ENCODE assay signal across 15 mouse cellular contexts in genomic region chr11:104124582-104124981, GRCm38 (mm10). TPM values are rescaled to one million over a fixed set of nuclear protein-coding genes. Genes with fewer than 3 reads are reported as not detected.
DNase-seq lines count a peak whose midpoint lies in the region; ATAC-seq lines count a peak whose summit lies in the region.
"Had no signal": no experiment of that assay in that cellular context is flagged by ENCODE, and none has a peak within 500 bp of the region (broad histone marks: within the 10 kb centered on the region; RNA-seq: fewer than 3 reads in every experiment).

No protein-coding gene starts in this region.

- H3K36me3 ChIP-seq in hindbrain, embryonic 13.5 days, result no peaks in the 10 kb centered on the region
- no peaks in the 10 kb centered on the region for H3K36me3 ChIP-seq in hindbrain, embryonic 11.5 days (ENCODE audit: control insufficient read depth, insufficient read depth, low read length)
- no peaks in the 10 kb centered on the region for H3K36me3 ChIP-seq in neural tube, embryonic 13.5 days
- H3K36me3 ChIP-seq in neural tube, embryonic 15.5 days, result no peaks in the 10 kb centered on the region
- H3K36me3 ChIP-seq: limb, embryonic 12.5 days had no signal

- H3K27ac ChIP-seq in hindbrain, embryonic 13.5 days, result peak overlapping the region; percentile 52; the same call in 1 of the 2 replicates
- no peak overlapping the region for H3K27ac ChIP-seq in hindbrain, embryonic 11.5 days (ENCODE audit: low read depth, low read length)
- H3K27ac ChIP-seq in neural tube, embryonic 13.5 days (replicated peaks), result 0 out of 2 replicates have a peak overlapping the region, but pooled peaks have one; percentile 0
- no peak overlapping the region for H3K27ac ChIP-seq in neural tube, embryonic 15.5 days (replicated peaks)
- H3K27ac ChIP-seq: limb, embryonic 12.5 days had no signal

- H3K9me3 ChIP-seq in hindbrain, embryonic 13.5 days, result no peaks in the 10 kb centered on the region
- no peaks in the 10 kb centered on the region for H3K9me3 ChIP-seq in hindbrain, embryonic 11.5 days (ENCODE audit: control insufficient read depth, low read length)
- H3K9me3 ChIP-seq in neural tube, embryonic 13.5 days, result no peaks in the 10 kb centered on the region
- H3K9me3 ChIP-seq in neural tube, embryonic 15.5 days (replicated peaks), result no peaks in the 10 kb centered on the region
- H3K9me3 ChIP-seq: limb, embryonic 12.5 days had no signal

- no peak overlapping the region for H3K9ac ChIP-seq in hindbrain, embryonic 13.5 days
- no peak overlapping the region for H3K9ac ChIP-seq in hindbrain, embryonic 11.5 days (ENCODE audit: low read depth, low read length)
- no peak overlapping the region for H3K9ac ChIP-seq in neural tube, embryonic 13.5 days
- no peak overlapping the region for H3K9ac ChIP-seq in neural tube, embryonic 15.5 days (replicated peaks)
- H3K9ac ChIP-seq: limb, embryonic 12.5 days had no signal

- H3K4me2 ChIP-seq in hindbrain, embryonic 13.5 days, result no peak overlapping the region
- no peak overlapping the region for H3K4me2 ChIP-seq in hindbrain, embryonic 11.5 days (replicated peaks; ENCODE audit: low read depth, low read length)
- H3K4me2 ChIP-seq in neural tube, embryonic 13.5 days, result no peak overlapping the region
- no peak overlapping the region for H3K4me2 ChIP-seq in neural tube, embryonic 15.5 days
- H3K4me2 ChIP-seq: limb, embryonic 12.5 days had no signal

- intact Hi-C loops in heart, postnatal 25 days (cut with DNase I), result no loop called here

- WGBS in hindbrain, embryonic 13.5 days, result 73% methylated on average over 3 of the region's 3 CpGs
- WGBS in hindbrain, embryonic 11.5 days, result 83% methylated on average over 3 of the region's 3 CpGs
- 73% methylated on average over 3 of the region's 3 CpGs for WGBS in neural tube, embryonic 13.5 days
- WGBS in neural tube, embryonic 15.5 days, result 70% methylated on average over 3 of the region's 3 CpGs

- H3K4me3 ChIP-seq in hindbrain, embryonic 13.5 days, result no peak overlapping the region
- H3K4me3 ChIP-seq in hindbrain, embryonic 11.5 days (ENCODE audit: low read depth, low read length), result no peak overlapping the region
- H3K4me3 ChIP-seq in neural tube, embryonic 13.5 days, result no peak overlapping the region
- H3K4me3 ChIP-seq in neural tube, embryonic 15.5 days (replicated peaks), result no peak overlapping the region
- H3K4me3 ChIP-seq: limb, embryonic 12.5 days had no signal

- peaks cover 16% of the 10 kb centered on the region; the same call in 1 of the 2 replicates for H3K4me1 ChIP-seq in hindbrain, embryonic 13.5 days (replicated peaks)
- no peaks in the 10 kb centered on the region for H3K4me1 ChIP-seq in hindbrain, embryonic 11.5 days (replicated peaks; ENCODE audit: control insufficient read depth, insufficient read depth, low read length)
- peaks cover 5% of the 10 kb centered on the region; the same call in 1 of the 2 replicates for H3K4me1 ChIP-seq in neural tube, embryonic 13.5 days (replicated peaks)
- H3K4me1 ChIP-seq in neural tube, embryonic 15.5 days, result peaks cover 7% of the 10 kb centered on the region; the same call in 1 of the 2 replicates
- H3K4me1 ChIP-seq: limb, embryonic 12.5 days had no signal

- DNase-seq in hindbrain, embryonic 11.5 days (ENCODE audit: low spot score), result no peak
- peak; percentile 92 for DNase-seq in cerebellum, adult 9-10 months
- DNase-seq in kidney, postnatal 14 days, result peak; percentile 58
- DNase-seq in heart, postnatal 25 days (ENCODE audit: low spot score), result no peak
- DNase-seq: adrenal gland, postnatal 36 days; embryo, embryonic 11 days; gastrocnemius, postnatal 25 days had no signal

- peaks cover 5% of the 10 kb centered on the region; the same call in 1 of the 2 replicates for H3K27me3 ChIP-seq in hindbrain, embryonic 13.5 days
- no peaks in the 10 kb centered on the region for H3K27me3 ChIP-seq in hindbrain, embryonic 11.5 days (ENCODE audit: control insufficient read depth, insufficient read depth, low read length)
- peaks cover 6% of the 10 kb centered on the region; the same call in 1 of the 2 replicates for H3K27me3 ChIP-seq in neural tube, embryonic 13.5 days
- H3K27me3 ChIP-seq in neural tube, embryonic 15.5 days (replicated peaks), result no peaks in the 10 kb centered on the region

- ATAC-seq in hindbrain, embryonic 13.5 days (ENCODE audit: low FRiP score), result 0 out of 2 replicates have a peak, but pooled peaks have one; percentile 55
- ATAC-seq in hindbrain, embryonic 11.5 days (ENCODE audit: low FRiP score), result no peak
- ATAC-seq in neural tube, embryonic 13.5 days (ENCODE audit: low read depth), result peak; percentile 59; the same call in 1 of the 2 replicates
- ATAC-seq in neural tube, embryonic 15.5 days (ENCODE audit: low FRiP score), result no peak
- ATAC-seq in megakaryocyte, adult 5-6 weeks (ENCODE audit: poor library complexity, severe bottlenecking), result no peak
- ATAC-seq: Patski had no signal

RNA-seq across cellular contexts. Expression of gene Crhr1, which starts 8.1 kb away (rescaled TPM):
- 4.9 and 5.3 TPM in 2 replicates for polyA plus RNA-seq in hindbrain, embryonic 13.5 days (2015; fragmentation: Nextera tagmentation; extraction: Ambion mirVana)
- 0.73 and 1.1 TPM in 2 replicates for polyA plus RNA-seq in hindbrain, embryonic 11.5 days (2014; fragmentation: Nextera tagmentation; extraction: Ambion mirVana)
- 3.7 and 3.9 TPM in 2 replicates for polyA plus RNA-seq in neural tube, embryonic 13.5 days (2015; fragmentation: Nextera tagmentation; extraction: Ambion mirVana)
- polyA plus RNA-seq in neural tube, embryonic 15.5 days (2015; fragmentation: Nextera tagmentation; extraction: Ambion mirVana), result 5.6 and 6.6 TPM in 2 replicates
- not detected for total RNA-seq in heart, postnatal 25 days (2021)
- total RNA-seq in megakaryocyte, adult 5-6 weeks (2015), result not detected in 2 replicates
- not detected in 2 replicates for total RNA-seq in megakaryocyte, adult 5-6 weeks (2017)
- total RNA-seq: gastrocnemius, postnatal 25 days had no signal
- polyA plus RNA-seq: heart, embryonic 16.5 days; lung, embryonic 16.5 days; Patski had no signal

Comparison
In these comparisons a context has a peak if more than half of its experiments do, and no peak if none do; other contexts are left out.
1. ATAC-seq: peak in hindbrain, embryonic 13.5 days (single experiment) and neural tube, embryonic 13.5 days (single experiment); none in hindbrain, embryonic 11.5 days (single experiment), neural tube, embryonic 15.5 days (single experiment) and megakaryocyte, adult 5-6 weeks (single experiment).
2. H3K27ac ChIP-seq: peak in hindbrain, embryonic 13.5 days (single experiment) and neural tube, embryonic 13.5 days (single experiment); none in hindbrain, embryonic 11.5 days (single experiment) and neural tube, embryonic 15.5 days (single experiment).
3. DNase-seq: peak in cerebellum, adult 9-10 months (single experiment) and kidney, postnatal 14 days (single experiment); none in hindbrain, embryonic 11.5 days (single experiment) and heart, postnatal 25 days (single experiment).